Mouse (Mus musculus) heart, adult 2 months (tissue): ENCODE measurements at regions not wholly inside any gene's neighbourhood (a gene's known extent, or its start where the extent isn't known, plus 50 kb on each side); places are given as distances from the start of the nearest gene placed in this dataset.

Experiments used
- CTCF ChIP-seq: fragments of 200-600 bp; IDR thresholded peaks from 2 replicates; pipeline ENCODE4 v1.8.1; 2022; ENCODE audit warnings: antibody characterized with exemption, mild to moderate bottlenecking, moderate library complexity
- EP300 ChIP-seq: fragments of 200-500 bp; IDR thresholded peaks from 2 replicates; pipeline ENCODE4 v1.6.1; 2011; ENCODE audit warnings: low read depth, low read length, control low read depth; ENCODE audit not compliant: insufficient read depth
- POLR2A ChIP-seq: fragments of 200-500 bp; IDR thresholded peaks from 2 replicates; pipeline ENCODE4 v1.6.1; 2011; ENCODE audit warnings: mild to moderate bottlenecking, low read depth, low read length, control low read depth; ENCODE audit not compliant: insufficient read depth

GRCm38 (mm10) chr8:64343600-64343999 is 137.5 kb upstream of the Tll1 start:
- TF ChIP-seq CTCF (no peak), EP300 (no peak), POLR2A (no peak)
